Mouse (Mus musculus): ENCODE measurements around the gene Ltbp2. TPM values are rescaled to one million over a fixed set of nuclear protein-coding genes. Genes with fewer than 3 reads are reported as not detected.
A peak's percentile ranks its signal among the peaks of the same experiment; 100 is the strongest.

Gene Ltbp2
- total RNA-seq, 2 experiments from 2014 or later, result 0.78 to 1.6 TPM

GRCm38 (mm10) chr12:84752131-84752977 is 124.0 kb downstream of the Ltbp2 start:
- TF ChIP-seq CTCF (IDR thresholded peaks at IDR 0.05), result no peak
- intact Hi-C loops (cut with DNase I), result no loop called here
- peak; percentile 32 for DNase-seq
- no peak overlapping the region for H3K27ac ChIP-seq
- H3K4me3 ChIP-seq, result no peak overlapping the region

- TF ChIP-seq CTCF (IDR thresholded peaks at IDR 0.05), result no peak
- peak overlapping the region; percentile 17; the same call in 1 of the 2 replicates for H3K4me3 ChIP-seq
- DNase-seq, result peak; percentile 84
- intact Hi-C loops (cut with DNase I), result loop anchor here (2.0 kb wide), 1 partner anchor 20 kb away; no protein-coding TSS in a partner anchor
- H3K27ac ChIP-seq, result no peak overlapping the region; the same call in 1 of the 2 replicates
These were observed 125.7 kb downstream of the Ltbp2 start for GRCm38 (mm10) chr12:84750661-84751060.

- intact Hi-C loops (cut with DNase I), result no loop called here
- Histone ChIP-seq H3K27ac (no peak overlapping the region), H3K4me3 (no peak overlapping the region)
- no peak for TF ChIP-seq CTCF (IDR thresholded peaks at IDR 0.05)
- DNase-seq, result no peak
These were observed 128.2 kb downstream of the Ltbp2 start for GRCm38 (mm10) chr12:84748134-84748533.

GRCm38 (mm10) chr12:84745700-84746099 is 130.6 kb downstream of the Ltbp2 start:
- no peak overlapping the region for H3K4me3 ChIP-seq
- DNase-seq, result no peak
- no peak overlapping the region for H3K27ac ChIP-seq
- intact Hi-C loops (cut with DNase I), result no loop called here
- TF ChIP-seq CTCF (IDR thresholded peaks at IDR 0.05), result no peak

- H3K27ac ChIP-seq, result no peak overlapping the region
- no peak overlapping the region for H3K4me3 ChIP-seq
- intact Hi-C loops (cut with DNase I), result no loop called here
- TF ChIP-seq CTCF (IDR thresholded peaks at IDR 0.05), result no peak
- no peak for DNase-seq
These were observed 132.8 kb downstream of the Ltbp2 start for GRCm38 (mm10) chr12:84743496-84743895.

GRCm38 (mm10) chr12:84733366-84733765 is 143.0 kb downstream of the Ltbp2 start:
- intact Hi-C loops (cut with DNase I), result no loop called here
- Histone ChIP-seq H3K27ac (peak overlapping the region; percentile 61), H3K4me3 (no peak overlapping the region)
- DNase-seq, result peak; percentile 47
- no peak for TF ChIP-seq CTCF (IDR thresholded peaks at IDR 0.05)

Other genes starting within 250 kb of the Ltbp2 start
- not detected for gene Vrtn, start 235.5 kb downstream of the Ltbp2 start, total RNA-seq (2021)
- not detected for gene Syndig1l, start 177.7 kb downstream of the Ltbp2 start, total RNA-seq (2021)
- gene Npc2, start 103.4 kb downstream of the Ltbp2 start, total RNA-seq (2021), result 10 to 100 TPM; 13.2 to 18.0 TPM
- gene Isca2, start 103.3 kb downstream of the Ltbp2 start, total RNA-seq (2021), result 10 to 100 TPM; 39.3 to 53.3 TPM
- gene Fcf1, start 94.4 kb upstream of the Ltbp2 start, total RNA-seq (2021), result 10 to 100 TPM; 28.4 to 34.0 TPM
- 10 to 100 TPM; 23.0 to 24.9 TPM for gene Arel1, start 94.4 kb upstream of the Ltbp2 start, total RNA-seq (2021)
- 10 to 100 TPM; 17.7 to 21.0 TPM for gene Ylpm1, start 119.8 kb upstream of the Ltbp2 start, total RNA-seq (2021)
- 1 to 10 TPM; 1.7 to 3.0 TPM for gene Prox2, start 234.2 kb upstream of the Ltbp2 start, total RNA-seq (2021)
- gene Dlst, start 234.3 kb upstream of the Ltbp2 start, total RNA-seq (2021), result 100 to 1,000 TPM; 247 to 365 TPM

All from gastrocnemius, adult 2 months (tissue).